Mouse (Mus musculus) liver, embryonic 12.5 days (tissue): ENCODE measurements around the gene Eif4e1b. TPM values are rescaled to one million over a fixed set of nuclear protein-coding genes. Genes with fewer than 3 reads are reported as not detected.
"Not testable (repeated sequence)": the region's sequence is repeated elsewhere in the genome, so short reads cannot be mapped to it uniquely, and the experiment has no call there.

Source experiments
- ATAC-seq: fragments of 200-750 bp; cut with Nextera tagmentation; 2 replicates; pipeline ENCODE4 v1.8.0; 2017; ENCODE audit warnings: moderate number of reproducible peaks, mild to moderate bottlenecking, moderate library complexity
- H3K27ac ChIP-seq: fragments of 300-500 bp; sonication (generic); 2 replicates; pipeline ENCODE4 v1.5.1; 2016; ENCODE audit warnings: mild to moderate bottlenecking
- H3K27me3 ChIP-seq: fragments of 300-500 bp; sonication (generic); replicated peaks from 2 replicates; pipeline ENCODE4 v1.6.1; 2016; ENCODE audit warnings: mild to moderate bottlenecking, moderate library complexity
- H3K36me3 ChIP-seq: fragments of 300-500 bp; sonication (generic); 2 replicates; pipeline ENCODE4 v1.6.1; 2016; ENCODE audit warnings: mild to moderate bottlenecking, moderate library complexity
- H3K4me1 ChIP-seq: fragments of 300-500 bp; sonication (generic); 2 replicates; pipeline ENCODE4 v1.6.1; 2016
- H3K4me2 ChIP-seq: fragments of 300-500 bp; sonication (generic); 2 replicates; pipeline ENCODE4 v1.6.1; 2016; ENCODE audit warnings: mild to moderate bottlenecking, moderate library complexity
- H3K4me3 ChIP-seq: fragments of 300-500 bp; sonication (generic); 2 replicates; pipeline ENCODE4 v1.5.1; 2016; ENCODE audit warnings: mild to moderate bottlenecking, moderate library complexity
- H3K9ac ChIP-seq: fragments of 300-500 bp; sonication (generic); 2 replicates; pipeline ENCODE4 v1.6.1; 2016; ENCODE audit warnings: mild to moderate bottlenecking, moderate library complexity
- H3K9me3 ChIP-seq: fragments of 300-500 bp; sonication (generic); replicated peaks from 2 replicates; pipeline ENCODE4 v1.6.1; 2016; ENCODE audit warnings: mild to moderate bottlenecking, moderate library complexity
- WGBS: fragments of 180-500 bp; shearing (Covaris S2); methylation state at CpG from one replicate; pipeline ENCODE4 v1.1.7; 2016; ENCODE audit not compliant: insufficient replicate concordance; 5-methylcytosine and 5-hydroxymethylcytosine counted together
- polyA plus RNA-seq: library from polyadenylated mRNA; unstranded; fragments of >200 nt; fragmentation: Nextera tagmentation; extraction: Ambion mirVana; gene quantifications from 2 replicates; pipeline ENCODE4 v1.2.1, GENCODE M21; 2016

Eif4e1b gene
- polyA plus RNA-seq, 1 experiment from 2014 or later = not detected

GRCm38 (mm10) chr13:54765281-54766191 is 18.3 kb upstream of the Eif4e1b start:
- no peak for ATAC-seq
- Histone ChIP-seq H3K27me3 (peaks cover 71% of the 10 kb centered on the region), H3K4me2 (peak overlapping the region; percentile 47), H3K9me3 (0 out of 2 replicates have a peak, but pooled peaks cover 1% of the 10 kb centered on the region), H3K4me1 (peaks cover 10% of the 10 kb centered on the region; the same call in 1 of the 2 replicates), H3K27ac (no peak overlapping the region), H3K36me3 (no peaks in the 10 kb centered on the region), H3K9ac (no peak overlapping the region), H3K4me3 (peak overlapping the region; percentile 20)
- WGBS = 6% methylated on average over 44 of the region's 44 CpGs

GRCm38 (mm10) chr13:54766192-54766768 is 17.5 kb upstream of the Eif4e1b start, which contains the start of gene Sncb:
Gene Sncb, minus strand, starts transcription at chr13:54766595.
- H3K27me3 ChIP-seq = peaks cover 64% of the 10 kb centered on the region
- no peaks in the 10 kb centered on the region for H3K36me3 ChIP-seq
- peaks cover 10% of the 10 kb centered on the region; the same call in 1 of the 2 replicates for H3K4me1 ChIP-seq
- H3K9ac ChIP-seq = no peak within 1 kb of the TSS
- peak within 1 kb of the TSS; percentile 47 for H3K4me2 ChIP-seq
- no peak for ATAC-seq
- 3% methylated on average over 33 of the region's 35 CpGs for WGBS
- 0 out of 2 replicates have a peak, but pooled peaks cover 4% of the 10 kb centered on the region for H3K9me3 ChIP-seq
- no peak within 1 kb of the TSS for H3K27ac ChIP-seq
- peak within 1 kb of the TSS; percentile 20 for H3K4me3 ChIP-seq

DNA sequence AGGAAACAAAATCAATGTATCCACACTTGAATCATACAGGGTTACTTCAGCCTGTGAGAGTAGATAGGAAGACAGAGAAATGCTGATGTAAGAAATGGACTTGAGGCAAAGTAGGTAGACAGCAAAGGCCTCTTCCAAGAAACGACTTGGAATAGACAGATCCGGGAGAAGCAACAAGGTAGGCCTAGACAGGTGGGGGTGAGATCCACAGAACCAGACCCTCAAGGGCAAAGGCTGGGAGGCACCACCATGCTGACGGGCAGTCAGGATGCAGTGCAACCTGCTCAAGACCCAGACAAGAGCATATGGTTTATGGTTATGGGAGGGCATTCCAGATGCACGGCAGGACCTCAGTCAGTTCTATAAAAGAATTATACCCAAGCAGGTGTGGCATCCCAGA is 16.8 kb upstream of the Eif4e1b start:
- Histone ChIP-seq H3K4me2 (no peak overlapping the region), H3K9me3 (0 out of 2 replicates have a peak, but pooled peaks cover 4% of the 10 kb centered on the region), H3K9ac (no peak overlapping the region), H3K4me1 (peaks cover 10% of the 10 kb centered on the region; the same call in 1 of the 2 replicates), H3K27me3 (peaks cover 58% of the 10 kb centered on the region), H3K27ac (no peak overlapping the region), H3K36me3 (no peaks in the 10 kb centered on the region), H3K4me3 (no peak overlapping the region)
- WGBS = 65% methylated on average over 4 of the region's 4 CpGs
- ATAC-seq = no peak

GRCm38 (mm10) chr13:54780592-54780991 is 3.2 kb upstream of the Eif4e1b start:
- H3K9me3 ChIP-seq = 0 out of 2 replicates have a peak, but pooled peaks cover 4% of the 10 kb centered on the region
- no peaks in the 10 kb centered on the region for H3K4me1 ChIP-seq
- no peak overlapping the region for H3K9ac ChIP-seq
- H3K4me3 ChIP-seq = no peak overlapping the region
- WGBS = 65% methylated on average over 3 of the region's 3 CpGs
- 0 out of 2 replicates have a peak, but pooled peaks cover 4% of the 10 kb centered on the region for H3K27me3 ChIP-seq
- H3K36me3 ChIP-seq = no peaks in the 10 kb centered on the region
- ATAC-seq = no peak
- H3K4me2 ChIP-seq = no peak overlapping the region
- H3K27ac ChIP-seq = no peak overlapping the region

GRCm38 (mm10) chr13:54781086-54781485 is 2.7 kb upstream of the Eif4e1b start:
- 60% methylated on average over 3 of the region's 3 CpGs for WGBS
- Histone ChIP-seq H3K4me3 (no peak overlapping the region), H3K4me1 (no peaks in the 10 kb centered on the region), H3K4me2 (no peak overlapping the region), H3K9ac (no peak overlapping the region), H3K36me3 (no peaks in the 10 kb centered on the region), H3K27ac (no peak overlapping the region), H3K27me3 (peaks cover 5% of the 10 kb centered on the region; the same call in 1 of the 2 replicates), H3K9me3 (0 out of 2 replicates have a peak, but pooled peaks cover under 1% of the 10 kb centered on the region)
- ATAC-seq = no peak

DNA sequence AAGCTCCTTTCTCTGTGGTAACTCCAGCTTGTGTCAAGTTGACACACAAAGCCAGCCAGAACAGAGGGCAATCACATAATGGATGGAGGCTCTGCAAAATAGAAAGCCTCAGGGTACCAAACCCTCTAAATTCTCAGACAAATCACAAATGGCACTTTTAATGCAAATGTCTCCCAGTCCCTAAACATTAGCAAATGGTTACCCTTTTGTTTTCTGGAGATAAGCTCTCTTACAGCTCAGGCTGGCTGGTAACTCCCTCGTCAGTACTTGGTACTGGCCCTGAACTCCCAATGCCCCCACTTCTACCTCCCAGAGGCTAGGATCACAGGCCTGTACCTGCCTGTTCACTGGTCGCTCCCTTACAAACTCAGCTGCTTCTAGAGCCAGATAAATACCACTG is 563 bp upstream of the Eif4e1b start:
- ATAC-seq = no peak
- 23% methylated on average over 2 of the region's 2 CpGs for WGBS

DNA sequence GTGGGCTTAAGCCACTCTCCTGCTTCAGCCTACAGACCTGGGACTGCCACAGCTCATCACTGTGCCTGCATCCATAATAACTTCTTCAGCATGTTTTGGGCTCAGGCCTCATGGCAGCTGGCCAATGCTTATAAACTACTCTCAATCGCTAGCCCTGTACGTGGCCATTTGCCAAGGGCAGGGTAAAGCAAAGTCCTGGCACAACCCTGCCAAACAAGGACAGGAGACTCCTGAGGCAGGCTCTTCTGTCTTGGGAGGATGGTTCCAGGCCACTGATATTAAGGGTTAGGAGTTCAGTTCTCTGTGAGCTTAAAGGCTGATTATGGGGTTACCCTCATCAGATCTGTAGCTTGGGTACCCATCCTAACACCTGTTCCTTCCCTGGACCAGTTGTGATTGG is 3.8 kb downstream of the Eif4e1b start:
- not testable (repeated sequence) for H3K4me3 ChIP-seq, H3K36me3 ChIP-seq, H3K27ac ChIP-seq, H3K9ac ChIP-seq, H3K9me3 ChIP-seq, H3K4me2 ChIP-seq, ATAC-seq
- 82% methylated on average over 2 of the region's 2 CpGs for WGBS
- peaks cover 20% of the 10 kb centered on the region for H3K4me1 ChIP-seq
- H3K27me3 ChIP-seq = peaks cover 50% of the 10 kb centered on the region

More for the DNA sequence above, 563 bp upstream of the Eif4e1b start:
- no peak overlapping the region for H3K4me2 ChIP-seq
- H3K9ac ChIP-seq = no peak overlapping the region
- peaks cover 9% of the 10 kb centered on the region; the same call in 1 of the 2 replicates for H3K27me3 ChIP-seq
- no peaks in the 10 kb centered on the region for H3K36me3 ChIP-seq
- H3K4me1 ChIP-seq = no peaks in the 10 kb centered on the region
- H3K4me3 ChIP-seq = no peak overlapping the region
- H3K9me3 ChIP-seq = no peaks in the 10 kb centered on the region
- no peak overlapping the region for H3K27ac ChIP-seq

DNA sequence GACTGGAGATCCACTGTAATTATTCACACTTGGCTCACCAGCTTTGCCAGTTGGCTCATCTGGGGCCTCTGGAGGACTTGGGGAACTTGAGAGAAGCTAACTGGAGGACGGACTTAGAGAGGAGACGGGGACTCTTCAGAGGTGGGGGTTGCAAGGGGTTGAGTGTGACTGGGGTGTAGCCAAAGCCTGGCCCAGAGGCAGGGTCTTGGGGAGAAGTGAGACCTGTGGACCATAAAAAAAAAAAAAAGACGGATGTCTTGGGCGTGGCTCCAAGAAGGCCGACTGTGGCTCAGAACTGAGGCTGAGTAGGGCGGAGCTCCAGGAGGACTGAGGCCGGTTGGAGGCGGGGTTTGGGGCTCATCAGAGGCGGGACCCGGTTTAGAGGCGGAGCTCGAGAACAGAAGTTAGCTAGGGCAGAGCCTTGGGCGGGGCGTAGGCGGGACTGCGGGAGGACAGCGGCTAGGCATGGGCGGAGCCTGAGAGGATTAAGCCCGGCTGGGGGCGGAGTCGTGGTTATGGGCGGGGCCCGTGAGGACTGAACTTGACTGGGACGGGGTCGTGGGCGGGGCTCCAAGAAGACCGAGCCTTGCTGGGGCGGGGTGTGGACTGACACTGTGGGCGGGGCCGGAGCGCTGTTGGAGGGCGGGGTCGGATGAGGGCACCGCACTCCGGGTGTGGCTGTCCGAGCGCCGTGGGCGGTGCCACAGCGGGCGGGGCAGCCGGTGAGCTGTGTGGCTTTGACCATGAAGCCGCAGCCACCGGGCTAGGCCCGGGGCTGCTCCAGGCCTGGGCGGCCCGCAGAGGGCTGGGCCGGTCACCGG is 5.2 kb downstream of the Eif4e1b start, which contains the start of gene Tspan17:
Gene Tspan17 (plus strand): TSS at position 638 of the 821 bp plus-strand sequence.
- WGBS = 2% methylated on average over 49 of the region's 49 CpGs
- Histone ChIP-seq H3K36me3 (no peaks in the 10 kb centered on the region), H3K4me2 (peak within 1 kb of the TSS; percentile 84), H3K4me3 (peak within 1 kb of the TSS; percentile 53), H3K27me3 (peaks cover 64% of the 10 kb centered on the region), H3K9ac (no peak within 1 kb of the TSS; the same call in 1 of the 2 replicates), H3K27ac (no peak within 1 kb of the TSS), H3K4me1 (peaks cover 21% of the 10 kb centered on the region), H3K9me3 (no peaks in the 10 kb centered on the region)
- ATAC-seq = peak; percentile 81

GRCm38 (mm10) chr13:54789561-54790397 is 6.0 kb downstream of the Eif4e1b start:
- ATAC-seq = 0 out of 2 replicates have a peak, but pooled peaks have one; percentile 12
- Histone ChIP-seq H3K4me3 (peak overlapping the region; percentile 53), H3K27me3 (peaks cover 67% of the 10 kb centered on the region), H3K27ac (no peak overlapping the region), H3K4me1 (peaks cover 21% of the 10 kb centered on the region), H3K9me3 (no peaks in the 10 kb centered on the region), H3K4me2 (peak overlapping the region; percentile 84), H3K9ac (no peak overlapping the region; the same call in 1 of the 2 replicates), H3K36me3 (no peaks in the 10 kb centered on the region)
- 3% methylated on average over 36 of the region's 38 CpGs for WGBS

- Histone ChIP-seq H3K4me1 (peaks cover 21% of the 10 kb centered on the region), H3K4me3 (no peak overlapping the region), H3K36me3 (no peaks in the 10 kb centered on the region), H3K4me2 (no peak overlapping the region), H3K9me3 (no peaks in the 10 kb centered on the region), H3K27me3 (peaks cover 83% of the 10 kb centered on the region), H3K9ac (no peak overlapping the region), H3K27ac (no peak overlapping the region)
- ATAC-seq = no peak
- WGBS = 12% methylated on average over 21 of the region's 21 CpGs
These were observed 8.7 kb downstream of the Eif4e1b start for GRCm38 (mm10) chr13:54792259-54793230.
